Mouse (Mus musculus) heart, embryonic 14.5 days (tissue): ENCODE data around the gene Sh3bp4. TPM values are rescaled to one million over a fixed set of nuclear protein-coding genes. Genes with fewer than 3 reads are reported as not detected.

Source experiments
- ATAC-seq: fragments of 200-750 bp; cut with Nextera tagmentation; 2 replicates; pipeline ENCODE4 v1.8.0; 2017; ENCODE audit warnings: low read depth, moderate TSS enrichment; ENCODE audit not compliant: insufficient number of reproducible peaks, insufficient read depth, low FRiP score
- H3K27ac ChIP-seq, 2 experiments: fragments of 200-500 bp in 1 of 2; fragments of 300-500 bp in 1 of 2; sonication (generic) in 1 of 2; replicated peaks in 1 of 2; 2 replicates each; pipeline ENCODE4 v1.5.1; 2012 to 2014; ENCODE audit warnings: low read depth in 2 of 2, low read length in 2 of 2, control low read depth in 1 of 2, mild to moderate bottlenecking in 1 of 2, mixed read lengths in 1 of 2; ENCODE audit not compliant: control insufficient read depth in 1 of 2, insufficient read depth in 1 of 2
- H3K27me3 ChIP-seq: fragments of 300-500 bp; sonication (generic); 2 replicates; pipeline ENCODE4 v1.6.1; 2014; ENCODE audit warnings: mild to moderate bottlenecking, low read length, control low read depth; ENCODE audit not compliant: control insufficient read depth, insufficient read depth
- H3K36me3 ChIP-seq: fragments of 300-500 bp; sonication (generic); 2 replicates; pipeline ENCODE4 v1.6.1; 2014; ENCODE audit warnings: mild to moderate bottlenecking, control low read depth, low read length, mixed read lengths; ENCODE audit not compliant: control insufficient read depth, insufficient read depth
- H3K4me1 ChIP-seq, 2 experiments: fragments of 200-500 bp in 1 of 2; fragments of 300-500 bp in 1 of 2; sonication (generic) in 1 of 2; 2 replicates each; pipeline ENCODE4 v1.6.1; 2012 to 2014; ENCODE audit warnings: low read length in 2 of 2, control low read depth in 1 of 2, mixed read lengths in 1 of 2; ENCODE audit not compliant: control insufficient read depth in 2 of 2, insufficient read depth in 2 of 2
- H3K4me2 ChIP-seq: fragments of 300-500 bp; sonication (generic); 2 replicates; pipeline ENCODE4 v1.6.1; 2014; ENCODE audit warnings: mild to moderate bottlenecking, low read length
- H3K4me3 ChIP-seq, 2 experiments: fragments of 200-500 bp in 1 of 2; fragments of 300-500 bp in 1 of 2; sonication (generic) in 1 of 2; 2 replicates each; pipeline ENCODE4 v1.5.1; 2012 to 2014; ENCODE audit warnings: low read length in 2 of 2, mild to moderate bottlenecking in 2 of 2, control low read depth in 1 of 2, low read depth in 1 of 2, moderate library complexity in 1 of 2; ENCODE audit not compliant: control insufficient read depth in 1 of 2, insufficient read depth in 1 of 2
- H3K9ac ChIP-seq: fragments of 300-500 bp; sonication (generic); 2 replicates; pipeline ENCODE4 v1.6.1; 2014; ENCODE audit warnings: mild to moderate bottlenecking, low read length
- H3K9me3 ChIP-seq: fragments of 300-500 bp; sonication (generic); 2 replicates; pipeline ENCODE4 v1.6.1; 2016; ENCODE audit warnings: low read length, control low read depth; ENCODE audit not compliant: control insufficient read depth
- WGBS: fragments of 180-500 bp; shearing (Covaris S2); extraction: QIAGEN DNeasy Blood & Tissue Kit; methylation state at CpG from one replicate; pipeline ENCODE4 v1.1.7; 2014; 5-methylcytosine and 5-hydroxymethylcytosine counted together
- polyA plus RNA-seq: library from polyadenylated mRNA; unstranded; fragments of >200 nt; fragmentation: Nextera tagmentation; extraction: Ambion mirVana; gene quantifications from 2 replicates; pipeline ENCODE4 v1.2.1, GENCODE M21; 2014

Gene Sh3bp4
- polyA plus RNA-seq, 1 experiment from 2014 or later = 17.2 TPM

- H3K36me3 ChIP-seq = no peaks in the 10 kb centered on the region
- H3K4me2 ChIP-seq = no peak overlapping the region
- H3K4me3 ChIP-seq = no peak overlapping the region
- ATAC-seq = no peak
- no peak overlapping the region; the same call in 1 of the 2 replicates for H3K9ac ChIP-seq
- no peak overlapping the region; a peak in 1 of 4 replicates for H3K27ac ChIP-seq
- H3K9me3 ChIP-seq = no peaks in the 10 kb centered on the region
- H3K4me1 ChIP-seq = peaks cover 74 to 91% of the 10 kb centered on the region in 2 experiments
- H3K27me3 ChIP-seq = no peaks in the 10 kb centered on the region
- WGBS = 80% methylated on average over 18 of the region's 18 CpGs
Measured at GRCm38 (mm10) chr1:89105891-89106830, 35.9 kb downstream of the Sh3bp4 start.

GRCm38 (mm10) chr1:89107466-89107865, 37.3 kb downstream of the Sh3bp4 start:
- Histone ChIP-seq H3K4me2 (no peak overlapping the region), H3K9me3 (no peaks in the 10 kb centered on the region), H3K9ac (peak overlapping the region; percentile 64; the same call in 1 of the 2 replicates), H3K27me3 (no peaks in the 10 kb centered on the region), H3K4me1 (peaks cover 73 to 97% of the 10 kb centered on the region in 2 experiments), H3K27ac (peak overlapping the region; percentile 92 to 94), H3K36me3 (0 out of 2 replicates have a peak, but pooled peaks cover 4% of the 10 kb centered on the region), H3K4me3 (no peak overlapping the region)
- no peak for ATAC-seq
- WGBS = 62% methylated on average over 6 of the region's 6 CpGs

- H3K4me3 ChIP-seq = no peak overlapping the region
Measured at GRCm38 (mm10) chr1:89108340-89108896, 38.2 kb downstream of the Sh3bp4 start.

GRCm38 (mm10) chr1:89109767-89110166, 39.6 kb downstream of the Sh3bp4 start:
- Histone ChIP-seq H3K27ac (peak overlapping the region; percentile 92 to 94; a peak in 3 of 4 replicates), H3K9me3 (no peaks in the 10 kb centered on the region), H3K4me1 (peaks cover 61 to 85% of the 10 kb centered on the region in 2 experiments), H3K4me3 (no peak overlapping the region), H3K36me3 (peaks cover 6% of the 10 kb centered on the region; the same call in 1 of the 2 replicates), H3K4me2 (no peak overlapping the region), H3K27me3 (no peaks in the 10 kb centered on the region), H3K9ac (peak overlapping the region; percentile 1; the same call in 1 of the 2 replicates)
- WGBS = 46% methylated on average over 7 of the region's 7 CpGs
- no peak for ATAC-seq

More at GRCm38 (mm10) chr1:89108340-89108896, 38.2 kb downstream of the Sh3bp4 start:
- Histone ChIP-seq H3K4me1 (peaks cover 71 to 92% of the 10 kb centered on the region in 2 experiments), H3K9me3 (no peaks in the 10 kb centered on the region), H3K27ac (peak overlapping the region; percentile 92 to 94), H3K36me3 (peaks cover 6% of the 10 kb centered on the region; the same call in 1 of the 2 replicates), H3K27me3 (no peaks in the 10 kb centered on the region), H3K9ac (peak overlapping the region; percentile 64), H3K4me2 (peak overlapping the region; percentile 24)
- peak; percentile 40; the same call in 1 of the 2 replicates for ATAC-seq
- WGBS = 2% methylated on average over 6 of the region's 6 CpGs

GRCm38 (mm10) chr1:89110767-89111534, 40.7 kb downstream of the Sh3bp4 start:
- peak overlapping the region; percentile 32; the same call in 1 of the 2 replicates for H3K9ac ChIP-seq
- no peak overlapping the region for H3K4me3 ChIP-seq
- peaks cover 6% of the 10 kb centered on the region; the same call in 1 of the 2 replicates for H3K36me3 ChIP-seq
- no peaks in the 10 kb centered on the region for H3K27me3 ChIP-seq
- peak overlapping the region in 1 of 2 experiments; percentile 43; a peak in 1 of 4 replicates for H3K27ac ChIP-seq
- no peak for ATAC-seq
- peaks cover 57 to 73% of the 10 kb centered on the region in 2 experiments for H3K4me1 ChIP-seq
- 76% methylated on average over 6 of the region's 6 CpGs for WGBS
- no peaks in the 10 kb centered on the region for H3K9me3 ChIP-seq
- no peak overlapping the region for H3K4me2 ChIP-seq

- ATAC-seq = no peak
- WGBS = 41% methylated on average over 1 of the region's 1 CpGs
- H3K4me1 ChIP-seq = peaks cover 52 to 66% of the 10 kb centered on the region in 2 experiments
Measured at GRCm38 (mm10) chr1:89112544-89112943, 42.3 kb downstream of the Sh3bp4 start.

GRCm38 (mm10) chr1:89113731-89114130, 43.5 kb downstream of the Sh3bp4 start:
- H3K9ac ChIP-seq = no peak overlapping the region
- 87% methylated on average over 3 of the region's 3 CpGs for WGBS
- H3K27ac ChIP-seq = no peak overlapping the region
- no peak overlapping the region for H3K4me2 ChIP-seq
- peaks cover 6% of the 10 kb centered on the region; the same call in 1 of the 2 replicates for H3K36me3 ChIP-seq
- H3K27me3 ChIP-seq = no peaks in the 10 kb centered on the region
- H3K9me3 ChIP-seq = no peaks in the 10 kb centered on the region
- no peak overlapping the region for H3K4me3 ChIP-seq
- H3K4me1 ChIP-seq = peaks cover 49 to 66% of the 10 kb centered on the region in 2 experiments
- ATAC-seq = no peak

More at GRCm38 (mm10) chr1:89112544-89112943, 42.3 kb downstream of the Sh3bp4 start:
- no peak overlapping the region for H3K4me2 ChIP-seq
- no peak overlapping the region for H3K4me3 ChIP-seq
- no peak overlapping the region for H3K9ac ChIP-seq
- no peaks in the 10 kb centered on the region for H3K27me3 ChIP-seq
- H3K9me3 ChIP-seq = no peaks in the 10 kb centered on the region
- peaks cover 6% of the 10 kb centered on the region; the same call in 1 of the 2 replicates for H3K36me3 ChIP-seq
- H3K27ac ChIP-seq = peak overlapping the region; percentile 3 to 56
